Mouse (Mus musculus) layer of hippocampus, postnatal 25 days (tissue): ENCODE measurements around the gene Map1a. TPM values are rescaled to one million over a fixed set of nuclear protein-coding genes. Genes with fewer than 3 reads are reported as not detected.

Source experiments
- DNase-seq, 2 experiments: peaks; one replicate each; pipeline ENCODE4 v3.0.0; 2022; ENCODE audit warnings: mixed read lengths in 2 of 2, low spot score in 1 of 2; ENCODE audit errors: extremely low spot score in 1 of 2
- total RNA-seq, 2 experiments: library from RNA; stranded (reverse); gene quantifications; 2 replicates each; pipeline ENCODE4 v1.2.3; 2021

Map1a gene
- total RNA-seq, 2 experiments from 2014 or later: 513 to 580 TPM

GRCm38 (mm10) chr2:121300036-121300435 lies 10.6 kb downstream of the Map1a start:
- no peak for DNase-seq

GRCm38 (mm10) chr2:121308997-121309416 lies 19.6 kb downstream of the Map1a start:
- peak in 1 of 2 experiments; percentile 19 for DNase-seq

GRCm38 (mm10) chr2:121316278-121316677 lies 26.9 kb downstream of the Map1a start:
- no peak for DNase-seq

GRCm38 (mm10) chr2:121323041-121323440 lies 33.6 kb downstream of the Map1a start:
- DNase-seq: no peak

- DNase-seq: no peak
Measured at GRCm38 (mm10) chr2:121323693-121324470, 34.5 kb downstream of the Map1a start.

- DNase-seq: no peak
Measured at GRCm38 (mm10) chr2:121329492-121329891, 40.1 kb downstream of the Map1a start.

- no peak for DNase-seq
Measured at GRCm38 (mm10) chr2:121339057-121339456, 49.7 kb downstream of the Map1a start.

GRCm38 (mm10) chr2:121353156-121353555 lies 63.8 kb downstream of the Map1a start:
- no peak for DNase-seq

GRCm38 (mm10) chr2:121354378-121354777 lies 65.0 kb downstream of the Map1a start:
- DNase-seq: peak in 1 of 2 experiments; percentile 13

- peak; percentile 94 to 97 for DNase-seq
Measured at GRCm38 (mm10) chr2:121354820-121355592, 65.6 kb downstream of the Map1a start, which contains the start of gene Ppip5k1. Gene Ppip5k1 (minus strand): TSS chr2:121355396.

GRCm38 (mm10) chr2:121357494-121357893 lies 68.1 kb downstream of the Map1a start, which contains the start of gene Ckmt1:
Gene Ckmt1 (plus strand): TSS chr2:121357714.
- DNase-seq: no peak

GRCm38 (mm10) chr2:121357961-121358360 lies 68.6 kb downstream of the Map1a start:
- DNase-seq: no peak

- DNase-seq: peak; percentile 74 to 78
Measured at GRCm38 (mm10) chr2:121358381-121358780, 69.0 kb downstream of the Map1a start.

- no peak for DNase-seq
Measured at GRCm38 (mm10) chr2:121359461-121359860, 70.1 kb downstream of the Map1a start.

Other genes starting within 250 kb of the Map1a start
- not detected for gene Tgm5, start 203.8 kb upstream of the Map1a start, total RNA-seq
- gene Tgm7, start 179.8 kb upstream of the Map1a start, total RNA-seq: under 1 TPM; 0.15 to 0.16 TPM
- gene Adal, start 149.2 kb upstream of the Map1a start, total RNA-seq: 10 to 100 TPM; 17.9 to 19.6 TPM
- 1 to 10 TPM; 7.7 to 9.2 TPM for gene Lcmt2, start 148.9 kb upstream of the Map1a start, total RNA-seq
- 10 to 100 TPM; 34.8 to 37.8 TPM for gene Tubgcp4, start 118.9 kb upstream of the Map1a start, total RNA-seq
- 1 to 10 TPM; 6.1 to 6.4 TPM for gene Zscan29, start 118.5 kb upstream of the Map1a start, total RNA-seq
- gene Trp53bp1, start 18.2 kb upstream of the Map1a start, total RNA-seq: 100 to 1,000 TPM; 130 to 154 TPM
- 100 to 1,000 TPM in 1 of 2 experiments, 10 to 100 TPM in 1; 85.1 to 111 TPM for gene Ppip5k1, start 65.8 kb downstream of the Map1a start, total RNA-seq
- 100 to 1,000 TPM; 369 to 418 TPM for gene Ckmt1, start 68.1 kb downstream of the Map1a start, total RNA-seq
- gene Strc, start 97.6 kb downstream of the Map1a start, total RNA-seq: under 1 TPM; 0.42 to 0.92 TPM
- 100 to 1,000 TPM; 182 to 206 TPM for gene Pdia3, start 124.2 kb downstream of the Map1a start, total RNA-seq
- gene Catsper2, start 124.2 kb downstream of the Map1a start, total RNA-seq: 1 to 10 TPM; 3.4 to 5.9 TPM
- not detected for gene Ell3, start 154.7 kb downstream of the Map1a start, total RNA-seq
- gene Serf2, start 159.6 kb downstream of the Map1a start, total RNA-seq: 100 to 1,000 TPM; 159 to 194 TPM
- 10 to 100 TPM; 24.0 to 26.6 TPM for gene Hypk, start 163.7 kb downstream of the Map1a start, total RNA-seq
- under 1 TPM; 0.63 to 0.64 TPM for gene Serinc4, start 167.2 kb downstream of the Map1a start, total RNA-seq
- gene Mfap1b, start 184.5 kb downstream of the Map1a start, total RNA-seq: 10 to 100 TPM; 40.9 to 43.9 TPM
- 10 to 100 TPM; 31.2 to 34.0 TPM for gene Mfap1a, start 217.1 kb downstream of the Map1a start, total RNA-seq
- gene Wdr76, start 217.1 kb downstream of the Map1a start, total RNA-seq: 1 to 10 TPM; 3.1 to 3.5 TPM